Mouse (Mus musculus): Measurements from ENCODE around the gene Medag. TPM values are rescaled to one million over a fixed set of nuclear protein-coding genes. Genes with fewer than 3 reads are reported as not detected.

Medag gene
- total RNA-seq, 2 experiments from 2014 or later, result 8.8 to 10.5 TPM

Other genes with a start within 250 kb of the Medag start
- 10 to 100 TPM; 22.0 to 23.9 TPM for gene Uspl1, start 227.4 kb upstream of the Medag start, total RNA-seq (2021)
- gene Hmgb1, start 227.3 kb upstream of the Medag start, total RNA-seq (2021), result 100 to 1,000 TPM in 1 of 2 experiments, 10 to 100 TPM in 1; 79.8 to 103 TPM
- 10 to 100 TPM; 12.6 TPM for gene Alox5ap, start 147.0 kb upstream of the Medag start, total RNA-seq (2021)
- gene Tex26, start 27.9 kb downstream of the Medag start, total RNA-seq (2021), result not detected
- gene Wdr95, start 116.9 kb downstream of the Medag start, total RNA-seq (2021), result not detected
- gene Hsph1, start 224.6 kb downstream of the Medag start, total RNA-seq (2021), result 100 to 1,000 TPM in 1 of 2 experiments, 10 to 100 TPM in 1; 97.7 to 121 TPM